Comparison of ENCODE assay signal across 8 mouse cellular contexts in the genomic region with DNA sequence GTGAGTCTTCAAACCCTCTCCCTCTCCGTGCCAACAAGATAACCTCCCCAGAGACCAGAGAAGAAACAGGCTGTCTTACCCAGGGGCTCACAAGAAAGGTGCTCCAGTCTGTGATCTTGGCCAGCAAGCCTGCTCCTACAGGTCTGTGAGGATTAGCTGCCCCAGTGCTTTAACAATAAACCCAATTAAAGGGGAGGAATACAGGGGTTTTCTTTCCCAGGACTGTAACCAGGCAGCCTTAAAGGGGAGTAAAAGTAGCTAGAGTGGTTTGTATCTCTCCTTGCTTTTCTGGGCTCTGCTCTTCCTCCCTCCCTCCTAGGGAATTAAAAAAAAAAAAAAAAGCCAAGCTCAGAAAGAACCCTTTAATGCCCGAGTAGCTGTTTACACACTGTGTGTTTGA. TPM values are rescaled to one million over a fixed set of nuclear protein-coding genes. Genes with fewer than 3 reads are reported as not detected.
A peak's percentile ranks its signal among the peaks of the same experiment; 100 is the strongest.
DNase-seq lines count a peak whose midpoint lies in the region; ATAC-seq and TF ChIP-seq lines count a peak whose summit lies in the region.

A gene (minus strand): TSS at position 203 of the 400 bp plus-strand sequence.

- peak within 1 kb of the TSS; percentile 53; the same call in 1 of the 2 replicates for H3K27ac ChIP-seq in cerebellum, adult 2 months (ENCODE audit: insufficient read depth, low read length)
- no peak within 1 kb of the TSS for H3K27ac ChIP-seq in testis, adult 2 months (ENCODE audit: control insufficient read depth, insufficient read depth, low read depth, low read length)
- H3K27ac ChIP-seq in midbrain, embryonic 15.5 days, result peak within 1 kb of the TSS; percentile 74

- no peaks in the 10 kb centered on the region; the same call in 1 of the 2 replicates for H3K27me3 ChIP-seq in cerebellum, adult 2 months (ENCODE audit: control insufficient read depth, insufficient read depth, low read length)
- H3K27me3 ChIP-seq in testis, adult 2 months (ENCODE audit: control insufficient read depth, insufficient read depth, low read length), result no peaks in the 10 kb centered on the region
- H3K27me3 ChIP-seq in midbrain, embryonic 15.5 days (replicated peaks), result no peaks in the 10 kb centered on the region

- no peak for TF ChIP-seq POLR2A in cerebellum, adult 2 months (IDR thresholded peaks at IDR 0.05; ENCODE audit: borderline replicate concordance, insufficient read depth, low read length)
- no peak for TF ChIP-seq POLR2A in testis, adult 2 months (IDR thresholded peaks at IDR 0.05; ENCODE audit: control insufficient read depth, low read depth, low read length)

- H3K4me1 ChIP-seq in cerebellum, adult 2 months (ENCODE audit: control insufficient read depth, insufficient read depth, low read length), result no peaks in the 10 kb centered on the region
- peaks cover 2% of the 10 kb centered on the region for H3K4me1 ChIP-seq in testis, adult 2 months (ENCODE audit: control insufficient read depth, insufficient read depth, low read length)
- peaks cover 34% of the 10 kb centered on the region for H3K4me1 ChIP-seq in midbrain, embryonic 15.5 days

- no peak for TF ChIP-seq CTCF in cerebellum, adult 2 months (IDR thresholded peaks at IDR 0.05; ENCODE audit: borderline replicate concordance, insufficient read depth, low read depth, low read length)
- no peak for TF ChIP-seq CTCF in testis, adult 2 months (IDR thresholded peaks at IDR 0.05; ENCODE audit: control insufficient read depth, insufficient read depth, insufficient replicate concordance, low read depth, low read length)

- ATAC-seq in midbrain, embryonic 15.5 days (replicated peaks), result peak; percentile 93

- no peaks in the 10 kb centered on the region for H3K9me3 ChIP-seq in midbrain, embryonic 15.5 days

- H3K4me2 ChIP-seq in midbrain, embryonic 15.5 days, result peak within 1 kb of the TSS; percentile 83

- H3K9ac ChIP-seq in midbrain, embryonic 15.5 days, result peak within 1 kb of the TSS; percentile 69

- 51% methylated on average over 2 of the region's 2 CpGs for WGBS in cerebellum, adult 2 months
- WGBS in midbrain, embryonic 15.5 days, result 0% methylated on average over 2 of the region's 2 CpGs

- no peak for DNase-seq in cerebellum, adult 2 months
- no peak for DNase-seq in cerebellum, postnatal 36 days
- DNase-seq in testis, postnatal 10 days (ENCODE audit: low spot score), result no peak
- peak; percentile 54 to 65 for DNase-seq in kidney, postnatal 4 days
- no peak for DNase-seq in adrenal gland, postnatal 10 days
- no peak for DNase-seq in right cerebral cortex, postnatal 14 days

- H3K4me3 ChIP-seq in cerebellum, adult 2 months (replicated peaks; ENCODE audit: insufficient read depth, low read depth, low read length), result peak within 1 kb of the TSS; percentile 42
- peak within 1 kb of the TSS; percentile 80 for H3K4me3 ChIP-seq in testis, adult 2 months (ENCODE audit: control insufficient read depth, low read depth, low read length)
- peak within 1 kb of the TSS; percentile 68 for H3K4me3 ChIP-seq in midbrain, embryonic 15.5 days

- H3K36me3 ChIP-seq in testis, adult 2 months (ENCODE audit: control insufficient read depth, insufficient read depth, low read length), result no peaks in the 10 kb centered on the region
- no peaks in the 10 kb centered on the region for H3K36me3 ChIP-seq in midbrain, embryonic 15.5 days (replicated peaks)

RNA-seq across cellular contexts. Expression of the gene that starts here (rescaled TPM):
- 23.4 and 26.4 TPM in 2 replicates for polyA plus RNA-seq in cerebellum, adult 2 months (2012; rRNA removed)
- polyA plus RNA-seq in testis, adult 2 months (2012; rRNA removed), result 5.4 and 6.5 TPM in 2 replicates
- polyA plus RNA-seq in midbrain, embryonic 15.5 days (2015; fragmentation: Nextera tagmentation; extraction: Ambion mirVana), result 54.4 and 57.0 TPM in 2 replicates
- 1 to 10 TPM in 1 of 2 experiments, under 1 TPM in 1; 0.69 to 1.0 TPM for total RNA-seq in adrenal gland, postnatal 10 days (2021)

Comparison
In these comparisons a context has a peak if more than half of its experiments do, and no peak if none do; other contexts are left out.
1. DNase-seq: peak in kidney, postnatal 4 days (2 of 2); none in cerebellum, adult 2 months (0 of 2), cerebellum, postnatal 36 days (0 of 2), testis, postnatal 10 days (single experiment), adrenal gland, postnatal 10 days (single experiment) and right cerebral cortex, postnatal 14 days (single experiment).
2. Peak in every context shown above with its lines, with median percentiles within 50 percentile points of each other: H3K4me3 ChIP-seq.